Mouse (Mus musculus) lung, postnatal 36 days (tissue): Measurements from ENCODE around the gene Ints1.

ENCODE experiments used
- DNase-seq: peaks from one replicate; pipeline ENCODE4 v3.0.0; 2022; ENCODE audit warnings: mixed read lengths

Ints1 gene

DNA sequence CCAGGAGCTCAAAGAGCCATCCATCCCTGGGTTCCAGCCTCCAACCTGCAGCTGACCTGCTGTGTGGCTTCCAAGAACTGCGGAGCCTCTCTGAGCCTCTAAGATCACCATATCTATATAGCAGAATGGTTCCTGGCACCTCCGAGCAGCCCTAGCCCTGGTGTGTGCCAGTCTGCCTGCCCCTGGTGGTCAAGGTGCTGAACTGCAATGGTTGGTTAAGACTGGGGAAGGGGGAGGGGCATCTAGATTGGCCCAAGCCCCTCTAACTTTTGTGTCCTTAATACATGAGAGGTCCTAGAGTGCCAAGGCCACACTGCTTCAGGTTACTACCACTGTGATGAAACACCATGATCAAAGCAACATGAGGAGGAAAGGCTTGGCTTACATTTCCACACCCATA, 72.6 kb downstream of the Ints1 start:
- DNase-seq: no peak

DNA sequence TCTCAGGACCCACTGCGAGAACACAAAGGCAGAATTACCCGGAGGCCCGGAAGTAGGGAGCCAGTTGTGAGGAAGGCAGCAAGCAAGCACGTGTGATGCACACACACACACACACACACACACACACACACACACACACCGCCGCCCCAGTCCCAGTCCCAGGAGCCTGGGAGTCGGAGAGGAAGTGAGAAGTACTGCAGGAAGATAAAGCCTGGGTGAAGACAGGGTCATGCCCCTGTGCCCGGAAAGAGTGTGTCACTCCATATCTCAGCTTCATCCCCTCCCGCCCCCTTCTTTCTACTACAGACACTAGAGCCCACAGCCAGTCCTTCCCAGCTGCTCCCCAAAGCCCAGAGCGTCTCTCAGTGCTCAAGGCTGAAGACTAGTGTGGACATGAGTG, 73.2 kb downstream of the Ints1 start:
- no peak for DNase-seq
